Mouse (Mus musculus): ENCODE data around the gene Fut2. TPM values are rescaled to one million over a fixed set of nuclear protein-coding genes. Genes with fewer than 3 reads are reported as not detected.

Gene Fut2
- polyA plus RNA-seq, 1 experiment from 2014 or later, result not detected

DNA sequence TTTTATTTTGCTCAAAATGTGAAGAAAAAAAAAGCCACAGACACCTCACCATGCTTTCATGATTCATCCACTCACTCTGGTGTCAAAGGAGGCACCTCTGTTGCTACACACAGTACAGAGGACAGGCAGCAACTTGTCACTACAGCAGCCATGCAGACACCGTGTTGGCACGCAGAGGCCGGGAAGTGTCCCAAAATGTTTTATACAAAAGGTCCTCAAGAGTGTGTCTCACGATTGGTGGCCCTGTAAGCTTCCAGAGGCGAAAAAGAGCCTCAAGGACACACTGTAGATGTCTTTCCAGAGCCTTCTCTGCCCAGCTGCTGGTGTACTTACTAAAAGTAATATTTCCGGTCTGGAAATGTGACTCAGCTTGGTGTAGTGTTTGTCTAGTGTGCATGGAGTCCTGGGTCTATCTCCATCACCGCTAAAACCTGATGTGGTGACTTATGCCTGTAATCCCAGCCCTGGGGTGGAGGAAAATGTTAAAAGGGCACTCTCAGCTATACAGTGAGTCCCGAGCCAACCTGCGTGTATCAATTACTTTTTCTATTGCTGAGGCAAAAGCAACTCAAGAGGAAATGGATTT is 60.4 kb downstream of the Fut2 start:
- no peak overlapping the region for H3K27ac ChIP-seq
- H3K4me1 ChIP-seq, result no peaks in the 10 kb centered on the region
- H3K9me3 ChIP-seq (replicated peaks), result no peaks in the 10 kb centered on the region; the same call in 1 of the 2 replicates
- ATAC-seq, result no peak
- H3K27me3 ChIP-seq, result no peaks in the 10 kb centered on the region
- no peak overlapping the region for H3K9ac ChIP-seq
- H3K36me3 ChIP-seq (ENCODE audit: poor library complexity, severe bottlenecking), result no peaks in the 10 kb centered on the region
- no peak overlapping the region for H3K4me2 ChIP-seq
- H3K4me3 ChIP-seq, result no peak overlapping the region
- 81% methylated on average over 9 of the region's 9 CpGs for WGBS

GRCm38 (mm10) chr7:45598960-45599879 is 67.0 kb downstream of the Fut2 start:
- Histone ChIP-seq H3K27me3 (no peaks in the 10 kb centered on the region), H3K9me3 (replicated peaks) (no peaks in the 10 kb centered on the region; the same call in 1 of the 2 replicates), H3K9ac (no peak overlapping the region), H3K27ac (no peak overlapping the region), H3K4me1 (no peaks in the 10 kb centered on the region), H3K4me2 (no peak overlapping the region), H3K36me3 (ENCODE audit: poor library complexity, severe bottlenecking) (no peaks in the 10 kb centered on the region), H3K4me3 (no peak overlapping the region)
- no peak for ATAC-seq
- 54% methylated on average over 18 of the region's 18 CpGs for WGBS

Other genes starting within 250 kb of the Fut2 start
- 0.44 and 1.1 TPM in 2 replicates for gene Lhb, start 245.6 kb downstream of the Fut2 start, polyA plus RNA-seq (2015; fragmentation: Nextera tagmentation; extraction: Ambion mirVana)
- gene Gys1, start 231.6 kb downstream of the Fut2 start, polyA plus RNA-seq (2015; fragmentation: Nextera tagmentation; extraction: Ambion mirVana), result 20.9 and 23.0 TPM in 2 replicates
- 153 and 173 TPM in 2 replicates for gene Ruvbl2, start 228.3 kb downstream of the Fut2 start, polyA plus RNA-seq (2015; fragmentation: Nextera tagmentation; extraction: Ambion mirVana)
- 6,730 and 6,791 TPM in 2 replicates for gene Ftl1, start 206.5 kb downstream of the Fut2 start, polyA plus RNA-seq (2015; fragmentation: Nextera tagmentation; extraction: Ambion mirVana)
- gene Bax, start 199.5 kb downstream of the Fut2 start, polyA plus RNA-seq (2015; fragmentation: Nextera tagmentation; extraction: Ambion mirVana), result 243 and 272 TPM in 2 replicates
- 0.11 and 0.22 TPM in 2 replicates for gene Tulp2, start 184.5 kb downstream of the Fut2 start, polyA plus RNA-seq (2015; fragmentation: Nextera tagmentation; extraction: Ambion mirVana)
- 0.26 TPM in 1 of 2 replicates, not detected in the other for gene Gm45808, start 179.6 kb downstream of the Fut2 start, polyA plus RNA-seq (2015; fragmentation: Nextera tagmentation; extraction: Ambion mirVana)
- gene Dhdh, start 177.6 kb downstream of the Fut2 start, polyA plus RNA-seq (2015; fragmentation: Nextera tagmentation; extraction: Ambion mirVana), result 2.7 and 3.1 TPM in 2 replicates
- gene Nucb1, start 156.0 kb downstream of the Fut2 start, polyA plus RNA-seq (2015; fragmentation: Nextera tagmentation; extraction: Ambion mirVana), result 73.2 and 85.4 TPM in 2 replicates
- 13.5 and 15.3 TPM in 2 replicates for gene Ppp1r15a, start 140.1 kb downstream of the Fut2 start, polyA plus RNA-seq (2015; fragmentation: Nextera tagmentation; extraction: Ambion mirVana)
- 0.28 and 0.50 TPM in 2 replicates for gene Plekha4, start 140.1 kb downstream of the Fut2 start, polyA plus RNA-seq (2015; fragmentation: Nextera tagmentation; extraction: Ambion mirVana)
- gene Hsd17b14, start 111.5 kb downstream of the Fut2 start, polyA plus RNA-seq (2015; fragmentation: Nextera tagmentation; extraction: Ambion mirVana), result 0.14 TPM in 1 of 2 replicates, not detected in the other
- gene Bcat2, start 96.2 kb downstream of the Fut2 start, polyA plus RNA-seq (2015; fragmentation: Nextera tagmentation; extraction: Ambion mirVana), result 18.9 and 23.7 TPM in 2 replicates
- 0.19 TPM in 1 of 2 replicates, not detected in the other for gene Fgf21, start 50.9 kb downstream of the Fut2 start, polyA plus RNA-seq (2015; fragmentation: Nextera tagmentation; extraction: Ambion mirVana)
- not detected in 2 replicates for gene Fut1, start 49.1 kb downstream of the Fut2 start, polyA plus RNA-seq (2015; fragmentation: Nextera tagmentation; extraction: Ambion mirVana)
- 0.10 TPM in 1 of 2 replicates, not detected in the other for gene Izumo1, start 44.6 kb downstream of the Fut2 start, polyA plus RNA-seq (2015; fragmentation: Nextera tagmentation; extraction: Ambion mirVana)
- 5.7 TPM in 2 replicates for gene Rasip1, start 38.9 kb downstream of the Fut2 start, polyA plus RNA-seq (2015; fragmentation: Nextera tagmentation; extraction: Ambion mirVana)
- gene Mamstr, start 26.4 kb downstream of the Fut2 start, polyA plus RNA-seq (2015; fragmentation: Nextera tagmentation; extraction: Ambion mirVana), result 1.8 and 3.8 TPM in 2 replicates
- 0.15 TPM in 1 of 2 replicates, not detected in the other for gene Ntn5, start 17.6 kb upstream of the Fut2 start, polyA plus RNA-seq (2015; fragmentation: Nextera tagmentation; extraction: Ambion mirVana)
- gene Sec1, start 28.0 kb upstream of the Fut2 start, polyA plus RNA-seq (2015; fragmentation: Nextera tagmentation; extraction: Ambion mirVana), result 0.16 and 0.17 TPM in 2 replicates
- gene Car11, start 33.4 kb upstream of the Fut2 start, polyA plus RNA-seq (2015; fragmentation: Nextera tagmentation; extraction: Ambion mirVana), result 14.9 and 19.8 TPM in 2 replicates
- 2.5 and 3.0 TPM in 2 replicates for gene Dbp, start 38.7 kb upstream of the Fut2 start, polyA plus RNA-seq (2015; fragmentation: Nextera tagmentation; extraction: Ambion mirVana)
- gene Rpl18, start 49.1 kb upstream of the Fut2 start, polyA plus RNA-seq (2015; fragmentation: Nextera tagmentation; extraction: Ambion mirVana), result 808 and 823 TPM in 2 replicates
- gene Sphk2, start 51.6 kb upstream of the Fut2 start, polyA plus RNA-seq (2015; fragmentation: Nextera tagmentation; extraction: Ambion mirVana), result 25.3 and 29.7 TPM in 2 replicates
- gene Fam83e, start 54.8 kb upstream of the Fut2 start, polyA plus RNA-seq (2015; fragmentation: Nextera tagmentation; extraction: Ambion mirVana), result 1.3 TPM in 2 replicates
- not detected in 2 replicates for gene Spaca4, start 59.4 kb upstream of the Fut2 start, polyA plus RNA-seq (2015; fragmentation: Nextera tagmentation; extraction: Ambion mirVana)
- 12.4 and 13.1 TPM in 2 replicates for gene Lmtk3, start 117.3 kb upstream of the Fut2 start, polyA plus RNA-seq (2015; fragmentation: Nextera tagmentation; extraction: Ambion mirVana)
- 4.1 and 4.4 TPM in 2 replicates for gene Sult2b1, start 118.3 kb upstream of the Fut2 start, polyA plus RNA-seq (2015; fragmentation: Nextera tagmentation; extraction: Ambion mirVana)
- gene Cyth2, start 148.2 kb upstream of the Fut2 start, polyA plus RNA-seq (2015; fragmentation: Nextera tagmentation; extraction: Ambion mirVana), result 314 and 335 TPM in 2 replicates
- 0.45 and 0.49 TPM in 2 replicates for gene Kcnj14, start 158.4 kb upstream of the Fut2 start, polyA plus RNA-seq (2015; fragmentation: Nextera tagmentation; extraction: Ambion mirVana)
- gene Grwd1, start 164.6 kb upstream of the Fut2 start, polyA plus RNA-seq (2015; fragmentation: Nextera tagmentation; extraction: Ambion mirVana), result 49.2 and 53.6 TPM in 2 replicates
- gene Kdelr1, start 206.4 kb upstream of the Fut2 start, polyA plus RNA-seq (2015; fragmentation: Nextera tagmentation; extraction: Ambion mirVana), result 31.6 and 33.9 TPM in 2 replicates
- 0.48 TPM in 2 replicates for gene Grin2d, start 212.0 kb upstream of the Fut2 start, polyA plus RNA-seq (2015; fragmentation: Nextera tagmentation; extraction: Ambion mirVana)
- 0.62 and 0.92 TPM in 2 replicates for gene Syngr4, start 230.3 kb upstream of the Fut2 start, polyA plus RNA-seq (2015; fragmentation: Nextera tagmentation; extraction: Ambion mirVana)
- gene Tmem143, start 230.5 kb upstream of the Fut2 start, polyA plus RNA-seq (2015; fragmentation: Nextera tagmentation; extraction: Ambion mirVana), result 3.7 and 4.3 TPM in 2 replicates

Measured in forebrain, embryonic 13.5 days (tissue).